Mouse (Mus musculus) neural tube, embryonic 14.5 days (tissue): ENCODE measurements around the gene Zfp992. TPM values are rescaled to one million over a fixed set of nuclear protein-coding genes. Genes with fewer than 3 reads are reported as not detected.
"Not testable (repeated sequence)": the region's sequence is repeated elsewhere in the genome, so short reads cannot be mapped to it uniquely, and the experiment has no call there.

Experiments
- ATAC-seq: fragments of 200-750 bp; cut with Nextera tagmentation; 2 replicates; pipeline ENCODE4 v1.8.0; 2017; ENCODE audit warnings: low read depth, mild to moderate bottlenecking, moderate TSS enrichment, moderate library complexity
- H3K27ac ChIP-seq: fragments of 300-500 bp; sonication (generic); 2 replicates; pipeline ENCODE4 v1.5.1; 2014; ENCODE audit warnings: low read depth, mild to moderate bottlenecking, control low read depth, low read length, moderate library complexity, mixed read lengths
- H3K27me3 ChIP-seq: fragments of 300-500 bp; sonication (generic); 2 replicates; pipeline ENCODE4 v1.6.1; 2014; ENCODE audit warnings: low read length; ENCODE audit not compliant: control insufficient read depth, insufficient read depth
- H3K36me3 ChIP-seq: fragments of 300-500 bp; sonication (generic); 2 replicates; pipeline ENCODE4 v1.6.1; 2014; ENCODE audit warnings: low read length, mixed read lengths; ENCODE audit not compliant: control insufficient read depth, insufficient read depth
- H3K4me1 ChIP-seq: fragments of 300-500 bp; sonication (generic); 2 replicates; pipeline ENCODE4 v1.6.1; 2014; ENCODE audit warnings: low read length; ENCODE audit not compliant: control insufficient read depth, insufficient read depth
- H3K4me2 ChIP-seq: fragments of 300-500 bp; sonication (generic); 2 replicates; pipeline ENCODE4 v1.6.1; 2014; ENCODE audit warnings: mild to moderate bottlenecking, low read depth, low read length, control low read depth
- H3K4me3 ChIP-seq: fragments of 300-500 bp; sonication (generic); 2 replicates; pipeline ENCODE4 v1.5.1; 2014; ENCODE audit warnings: low read depth, low read length, control low read depth, mixed read lengths
- H3K9ac ChIP-seq: fragments of 300-500 bp; sonication (generic); replicated peaks from 2 replicates; pipeline ENCODE4 v1.6.1; 2014; ENCODE audit warnings: low read depth, mild to moderate bottlenecking, control low read depth, low read length, mixed read lengths
- H3K9me3 ChIP-seq: fragments of 300-500 bp; sonication (generic); 2 replicates; pipeline ENCODE4 v1.6.1; 2016; ENCODE audit warnings: low read length; ENCODE audit not compliant: control insufficient read depth
- WGBS: fragments of 180-500 bp; shearing (Covaris S2); extraction: QIAGEN DNeasy Blood & Tissue Kit; methylation state at CpG from one replicate; pipeline ENCODE4 v1.1.7; 2014; 5-methylcytosine and 5-hydroxymethylcytosine counted together
- polyA plus RNA-seq: library from polyadenylated mRNA; unstranded; fragments of >200 nt; fragmentation: Nextera tagmentation; extraction: Ambion mirVana; gene quantifications from 2 replicates; pipeline ENCODE4 v1.2.1, GENCODE M21; 2014

Gene Zfp992
- polyA plus RNA-seq = 3.6 and 5.1 TPM in 2 replicates

DNA sequence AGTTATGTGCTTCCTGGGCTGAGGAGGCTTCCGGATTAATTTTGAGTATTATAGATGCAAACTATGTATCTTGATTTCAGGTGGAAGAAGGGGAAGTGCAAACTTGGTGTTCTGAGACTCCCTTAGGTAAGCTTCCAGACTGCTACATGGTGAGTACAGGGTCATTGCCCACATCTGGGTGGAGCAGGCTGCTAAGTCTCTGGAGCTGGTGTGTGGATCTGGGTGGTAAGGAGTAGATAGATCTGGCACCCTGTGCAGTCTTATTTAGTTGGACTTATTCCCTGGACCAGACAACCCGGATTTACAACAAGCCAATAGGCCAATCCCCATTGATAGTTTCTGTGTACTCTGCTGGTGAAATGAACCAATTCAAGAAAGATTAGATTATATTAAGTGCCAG is at the start of gene Zfp992:
Gene Zfp992 (plus strand): TSS at position 74 of the 400 bp plus-strand sequence.
- H3K4me3 ChIP-seq, H3K4me2 ChIP-seq, H3K27ac ChIP-seq, H3K27me3 ChIP-seq, H3K4me1 ChIP-seq, H3K36me3 ChIP-seq, H3K9ac ChIP-seq, ATAC-seq: not testable (repeated sequence)
- WGBS = 93% methylated on average over 2 of the region's 2 CpGs
- peaks cover 19% of the 10 kb centered on the region for H3K9me3 ChIP-seq

- not testable (repeated sequence) for H3K4me3 ChIP-seq, H3K9me3 ChIP-seq, H3K27ac ChIP-seq, H3K27me3 ChIP-seq, H3K4me1 ChIP-seq, H3K4me2 ChIP-seq, H3K9ac ChIP-seq, ATAC-seq, H3K36me3 ChIP-seq
- 0% methylated on average over 1 of the region's 1 CpGs for WGBS
Measured at GRCm38 (mm10) chr4:146429467-146429866, 19.4 kb upstream of the Zfp992 start.

- peaks cover 12% of the 10 kb centered on the region; the same call in 1 of the 2 replicates for H3K9me3 ChIP-seq
- H3K9ac ChIP-seq, H3K4me3 ChIP-seq, H3K36me3 ChIP-seq, H3K27me3 ChIP-seq, H3K4me1 ChIP-seq, ATAC-seq, H3K4me2 ChIP-seq, H3K27ac ChIP-seq: not testable (repeated sequence)
- WGBS = 77% methylated on average over 2 of the region's 2 CpGs
Measured at GRCm38 (mm10) chr4:146430876-146431275, 17.9 kb upstream of the Zfp992 start.

GRCm38 (mm10) chr4:146435539-146435938 is 13.3 kb upstream of the Zfp992 start:
- WGBS = 86% methylated on average over 2 of the region's 2 CpGs
- not testable (repeated sequence) for H3K4me3 ChIP-seq, H3K36me3 ChIP-seq, H3K4me1 ChIP-seq, H3K9me3 ChIP-seq, H3K9ac ChIP-seq, H3K27me3 ChIP-seq, H3K4me2 ChIP-seq, ATAC-seq, H3K27ac ChIP-seq

DNA sequence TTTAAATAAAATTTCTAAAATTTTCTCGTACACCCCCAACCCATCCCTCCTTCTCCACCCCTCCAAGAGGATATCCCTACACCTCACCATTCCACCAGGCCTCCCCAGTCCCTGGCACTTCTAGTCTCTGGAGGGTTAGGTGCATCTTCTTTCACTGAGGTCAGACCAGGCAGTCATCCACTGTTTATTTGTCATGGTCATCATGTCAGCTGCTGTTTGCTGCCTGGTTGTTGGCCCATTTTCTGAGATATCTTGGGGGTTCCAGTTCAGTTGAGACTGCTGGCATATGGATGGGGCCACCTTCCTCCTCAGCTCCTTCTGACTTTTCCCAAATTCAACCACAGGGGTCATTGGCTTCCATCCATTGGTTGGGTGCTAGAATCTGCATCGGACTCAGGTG is 11.6 kb upstream of the Zfp992 start:
- not testable (repeated sequence) for ATAC-seq, H3K27me3 ChIP-seq, H3K4me1 ChIP-seq, H3K9ac ChIP-seq, H3K4me3 ChIP-seq, H3K4me2 ChIP-seq, H3K27ac ChIP-seq, H3K36me3 ChIP-seq, H3K9me3 ChIP-seq
- WGBS = 85% methylated on average over 1 of the region's 2 CpGs

- not testable (repeated sequence) for H3K4me3 ChIP-seq, H3K36me3 ChIP-seq, H3K9ac ChIP-seq, H3K27me3 ChIP-seq, H3K4me1 ChIP-seq, ATAC-seq, H3K4me2 ChIP-seq, H3K27ac ChIP-seq
- H3K9me3 ChIP-seq = peaks cover 19% of the 10 kb centered on the region
Measured at GRCm38 (mm10) chr4:146444345-146444744, 4.5 kb upstream of the Zfp992 start.

- H3K9me3 ChIP-seq = peaks cover 21% of the 10 kb centered on the region
- not testable (repeated sequence) for H3K36me3 ChIP-seq
Measured at GRCm38 (mm10) chr4:146445121-146445520, 3.7 kb upstream of the Zfp992 start.

GRCm38 (mm10) chr4:146446135-146446534 is 2.7 kb upstream of the Zfp992 start:
- not testable (repeated sequence) for H3K4me2 ChIP-seq, ATAC-seq, H3K9ac ChIP-seq, H3K36me3 ChIP-seq, H3K4me3 ChIP-seq, H3K4me1 ChIP-seq, H3K27me3 ChIP-seq, H3K27ac ChIP-seq
- H3K9me3 ChIP-seq = peaks cover 21% of the 10 kb centered on the region
- 79% methylated on average over 4 of the region's 4 CpGs for WGBS

More at GRCm38 (mm10) chr4:146445121-146445520, 3.7 kb upstream of the Zfp992 start:
- H3K4me3 ChIP-seq, H3K4me1 ChIP-seq, H3K27ac ChIP-seq, ATAC-seq, H3K27me3 ChIP-seq, H3K4me2 ChIP-seq, H3K9ac ChIP-seq: not testable (repeated sequence)

DNA sequence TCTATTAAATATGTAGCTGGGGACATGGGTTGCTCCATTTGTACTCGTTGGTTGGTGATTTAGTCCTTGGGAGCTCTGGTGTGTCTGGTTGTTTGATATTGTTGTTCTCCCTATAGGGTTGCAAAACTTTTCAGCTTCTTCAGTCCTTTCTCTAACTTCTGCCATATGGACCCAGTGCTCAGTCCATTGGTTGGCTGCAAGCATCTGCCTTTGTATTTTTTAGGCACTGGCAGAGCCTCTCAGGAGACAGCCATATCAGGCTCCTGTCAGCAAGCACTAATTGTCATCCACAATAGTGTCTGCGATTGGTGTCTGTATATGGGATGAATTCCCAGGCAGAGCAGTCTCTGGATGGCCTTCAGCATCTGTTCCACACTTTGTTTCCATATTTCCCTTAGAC is 1.8 kb upstream of the Zfp992 start:
- not testable (repeated sequence) for ATAC-seq, H3K27me3 ChIP-seq
- 89% methylated on average over 2 of the region's 2 CpGs for WGBS

DNA sequence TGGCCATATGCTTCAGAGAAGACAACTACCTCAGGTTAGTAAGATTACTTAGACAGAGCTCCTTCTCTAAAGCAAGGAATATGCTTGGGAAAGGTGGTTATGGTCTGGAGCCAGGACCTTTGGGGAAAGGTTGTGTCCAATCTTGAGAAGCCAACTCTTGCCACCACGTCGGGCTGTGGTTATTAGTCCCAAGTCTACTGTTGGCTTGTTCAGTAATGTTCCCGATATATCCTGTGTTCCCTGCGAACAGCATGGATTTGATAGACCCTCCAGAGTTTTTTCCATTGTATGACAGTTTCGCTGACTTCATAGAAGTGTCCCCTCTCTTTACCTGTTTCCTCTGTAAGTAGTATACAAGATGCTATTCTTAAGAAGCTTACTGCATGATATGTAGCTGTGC is 888 bp downstream of the Zfp992 start:
- ATAC-seq, H3K4me1 ChIP-seq, H3K27me3 ChIP-seq, H3K4me3 ChIP-seq, H3K36me3 ChIP-seq, H3K27ac ChIP-seq, H3K9ac ChIP-seq, H3K4me2 ChIP-seq: not testable (repeated sequence)
- WGBS = 87% methylated on average over 5 of the region's 5 CpGs
- H3K9me3 ChIP-seq = peaks cover 18% of the 10 kb centered on the region

More for the DNA sequence above, 1.8 kb upstream of the Zfp992 start:
- not testable (repeated sequence) for H3K9ac ChIP-seq, H3K27ac ChIP-seq, H3K36me3 ChIP-seq, H3K4me2 ChIP-seq, H3K4me1 ChIP-seq, H3K4me3 ChIP-seq
- H3K9me3 ChIP-seq = peaks cover 19% of the 10 kb centered on the region
